Mouse (Mus musculus): ENCODE results near the gene Slco1a6.
"Not testable (repeated sequence)": the region's sequence is repeated elsewhere in the genome, so short reads cannot be mapped to it uniquely, and the experiment has no call there.

The Slco1a6 gene

DNA sequence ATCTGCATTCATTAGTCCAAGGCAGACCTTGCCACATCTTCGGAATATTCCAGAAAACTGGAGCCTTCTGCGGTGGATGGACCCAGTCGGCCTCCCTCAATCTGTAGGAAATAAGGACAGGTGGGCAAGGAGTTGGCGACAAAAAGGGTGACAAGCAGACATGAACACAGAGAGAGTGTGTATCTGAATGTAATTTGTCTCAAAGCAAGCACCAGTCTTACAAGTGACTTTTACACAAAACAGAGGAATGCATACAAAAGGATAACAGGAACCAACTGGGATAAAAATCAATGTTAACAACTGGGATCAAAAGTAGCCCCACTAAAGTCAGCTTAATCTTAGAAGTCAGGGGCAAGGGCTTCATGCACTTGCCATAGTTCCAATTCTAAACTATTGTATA, at the start of gene Slco1a6:
Slco1a6 (minus strand) TSS at position 101 of the 400 bp plus-strand sequence.
- in situ Hi-C loops (cut with MboI, MseI), result no loop called here

DNA sequence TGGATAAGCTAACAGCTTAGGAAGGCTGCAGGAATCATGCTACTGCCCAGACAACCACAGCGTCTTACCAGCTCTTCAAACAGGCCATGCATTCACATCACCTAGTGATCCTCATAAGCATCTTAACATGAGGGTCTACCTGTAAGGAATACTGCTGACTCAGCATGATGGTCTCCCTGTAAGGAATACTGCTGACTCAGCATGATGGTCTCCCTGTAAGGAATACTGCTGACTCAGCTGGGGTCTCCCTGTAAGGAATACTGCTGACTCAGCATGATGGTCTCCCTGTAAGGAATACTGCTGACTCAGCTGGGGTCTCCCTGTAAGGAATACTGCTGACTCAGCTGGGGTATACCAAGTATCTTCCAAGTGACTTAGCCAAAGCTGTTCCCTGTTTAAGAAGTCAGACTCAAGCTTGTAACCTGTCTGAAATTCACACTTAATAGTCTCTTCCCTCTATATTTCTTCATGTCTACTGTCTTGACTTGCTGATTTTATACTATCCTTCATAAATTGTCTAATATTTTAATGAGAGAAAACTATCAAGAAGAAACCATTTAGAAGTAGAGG, 42.5 kb upstream of the Slco1a6 start:
- in situ Hi-C loops (cut with MboI, MseI), result not testable (repeated sequence)

DNA sequence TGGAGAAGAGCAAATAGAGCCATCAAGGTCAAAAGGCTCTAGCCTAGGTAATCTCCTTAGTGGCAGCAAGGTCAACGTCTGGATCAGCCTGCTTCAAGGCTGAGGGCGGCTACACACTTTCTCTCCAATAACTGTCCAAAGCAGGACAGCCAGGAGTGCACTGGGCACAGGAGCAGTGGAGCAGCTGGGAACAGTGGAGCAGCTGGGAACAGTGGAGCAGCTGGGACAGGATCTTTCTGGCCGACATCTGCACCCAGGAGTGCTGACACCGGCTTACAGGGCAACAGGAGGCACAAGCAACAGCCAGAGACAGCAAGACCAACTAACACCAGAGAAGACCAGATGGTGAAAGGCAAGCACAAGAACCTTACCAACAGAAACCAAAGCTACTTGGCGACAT, 36.7 kb upstream of the Slco1a6 start:
- in situ Hi-C loops (cut with MboI, MseI), result no loop called here

DNA sequence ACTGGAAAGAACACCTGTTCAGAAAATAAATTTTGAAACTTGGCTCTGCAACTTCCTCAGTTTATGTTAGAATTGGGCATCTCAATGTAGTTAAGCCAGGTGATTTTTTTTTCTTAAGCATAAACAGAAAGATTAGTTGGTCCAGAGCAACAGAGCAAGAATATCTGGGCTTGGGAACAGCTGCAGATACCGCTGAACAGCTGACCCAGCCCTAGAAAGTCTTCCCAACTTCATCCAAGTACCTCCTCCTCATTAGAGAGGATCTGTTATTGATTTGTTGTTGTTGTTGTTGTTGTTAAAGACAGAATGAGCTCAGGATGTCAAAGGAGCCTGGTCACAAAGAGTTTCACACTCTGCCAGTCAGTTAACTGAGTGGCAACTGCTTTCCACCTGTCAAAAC, 31.1 kb upstream of the Slco1a6 start:
- in situ Hi-C loops (cut with MboI, MseI), result no loop called here

DNA sequence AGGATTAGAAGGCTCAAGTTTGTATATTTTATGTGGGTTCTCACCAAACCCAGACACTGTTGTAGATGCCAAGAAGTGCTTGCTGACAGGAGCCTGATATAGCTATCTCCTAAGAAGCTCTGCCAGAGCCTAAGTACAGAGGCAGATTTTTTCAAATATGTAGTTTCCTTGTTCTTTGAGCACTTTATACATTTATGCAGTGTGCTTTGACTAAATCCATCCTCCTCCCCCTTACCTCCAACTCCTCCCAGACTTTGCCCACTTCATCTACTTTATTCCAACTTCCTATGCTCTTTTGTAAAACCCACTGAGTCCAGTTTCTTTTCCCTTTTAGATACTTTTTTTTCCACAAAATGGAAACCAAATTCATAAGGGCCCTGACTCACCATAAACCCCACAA, 11.8 kb upstream of the Slco1a6 start:
- in situ Hi-C loops (cut with MboI, MseI), result no loop called here

DNA sequence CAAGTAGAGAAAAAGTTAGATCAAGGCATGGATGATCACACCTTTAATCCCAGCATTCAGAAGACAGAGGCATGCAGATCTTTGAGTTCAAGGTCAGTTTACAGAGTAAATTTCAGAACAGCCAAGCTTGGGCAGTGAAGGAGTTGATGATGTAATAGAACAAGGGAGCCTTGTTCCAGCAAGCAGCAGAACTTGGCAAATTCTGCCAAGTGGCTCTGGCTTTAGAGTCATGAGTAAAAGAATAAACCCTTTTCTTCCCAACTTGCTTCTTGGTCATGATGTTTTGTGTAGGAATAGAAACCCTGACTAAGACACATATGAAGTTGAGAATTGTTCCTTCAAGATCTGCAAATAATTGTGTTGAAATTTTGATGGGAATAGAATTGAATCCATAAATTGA, 3.5 kb upstream of the Slco1a6 start:
- in situ Hi-C loops (cut with MboI, MseI), result no loop called here

DNA sequence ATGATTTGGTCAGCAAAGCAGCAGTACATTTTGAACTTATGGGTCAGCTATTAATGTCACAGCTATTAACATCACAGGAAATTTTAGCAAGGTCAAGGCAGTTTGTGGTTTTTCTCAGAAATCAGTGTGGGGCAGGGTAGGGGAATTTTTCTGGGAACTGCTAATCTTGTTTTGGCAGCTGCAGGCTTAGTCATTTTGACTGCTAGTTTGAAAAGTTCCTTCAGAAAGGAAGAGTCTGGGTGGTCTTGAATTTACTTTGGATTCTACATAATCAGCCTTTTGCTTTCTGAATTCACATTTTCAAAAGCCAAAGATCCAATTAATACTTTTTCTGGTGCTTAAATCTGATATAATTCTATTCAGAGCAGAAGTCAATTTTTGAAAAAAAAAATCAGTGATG, 1.4 kb upstream of the Slco1a6 start:
- in situ Hi-C loops (cut with MboI, MseI), result no loop called here

DNA sequence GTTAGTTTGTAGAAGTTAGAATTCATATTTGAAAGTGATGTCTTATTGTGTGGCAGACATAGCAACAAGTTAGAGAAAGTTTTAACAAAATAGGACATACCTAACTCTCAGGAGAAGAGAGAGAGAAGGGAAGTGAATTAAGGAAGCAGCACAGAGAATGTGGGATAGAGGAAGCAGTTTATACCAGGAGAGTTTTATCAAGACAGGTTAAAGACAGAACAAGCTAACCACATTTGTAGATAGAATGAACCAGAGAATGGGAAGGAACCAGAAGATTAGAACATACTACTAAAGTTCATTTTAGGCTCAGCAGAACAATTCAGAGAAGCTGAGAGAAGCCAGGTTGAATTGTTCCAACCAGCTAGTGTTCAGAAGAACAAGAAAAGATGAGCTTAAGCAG, 7.8 kb downstream of the Slco1a6 start:
- in situ Hi-C loops (cut with MboI, MseI), result no loop called here

DNA sequence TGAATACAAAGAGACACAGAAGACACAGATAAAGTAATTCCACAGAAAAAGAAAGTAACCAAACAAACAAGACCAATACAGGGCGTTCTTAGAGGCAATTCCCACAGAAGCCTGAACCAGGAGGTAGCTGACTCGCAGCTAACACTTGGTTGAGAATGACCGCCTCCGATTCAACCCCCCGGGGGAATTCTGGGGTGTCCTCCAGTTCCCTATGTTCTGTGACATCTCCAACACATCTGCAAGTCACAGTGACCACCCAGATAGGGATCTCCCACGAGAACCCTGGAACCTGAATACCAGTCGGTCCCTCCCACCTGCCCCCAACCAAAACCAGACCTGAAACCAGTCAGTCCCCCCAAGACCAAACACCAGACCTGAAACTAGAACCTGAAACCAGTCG, 14.1 kb downstream of the Slco1a6 start:
- in situ Hi-C loops (cut with MboI, MseI), result no loop called here

DNA sequence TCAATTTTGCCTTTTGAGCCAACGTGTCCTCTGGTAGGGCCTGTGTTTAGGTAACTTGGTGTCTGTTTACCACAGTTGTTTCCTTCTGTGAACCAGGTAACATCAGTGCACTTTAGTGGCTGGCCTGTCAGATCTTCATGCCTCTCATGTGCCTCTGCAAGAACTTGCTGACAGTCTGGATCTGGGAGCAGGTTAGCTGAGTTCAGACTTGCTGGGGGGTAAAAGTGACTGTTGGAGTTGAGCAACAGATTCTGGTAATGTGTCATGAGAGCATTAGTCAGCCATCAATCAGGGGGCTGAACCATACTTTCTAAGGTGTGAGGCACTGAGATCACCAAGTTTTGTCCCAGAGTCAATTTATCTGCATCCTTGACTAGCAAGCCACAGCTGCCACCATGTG, 16.4 kb downstream of the Slco1a6 start:
- in situ Hi-C loops (cut with MboI, MseI), result no loop called here

DNA sequence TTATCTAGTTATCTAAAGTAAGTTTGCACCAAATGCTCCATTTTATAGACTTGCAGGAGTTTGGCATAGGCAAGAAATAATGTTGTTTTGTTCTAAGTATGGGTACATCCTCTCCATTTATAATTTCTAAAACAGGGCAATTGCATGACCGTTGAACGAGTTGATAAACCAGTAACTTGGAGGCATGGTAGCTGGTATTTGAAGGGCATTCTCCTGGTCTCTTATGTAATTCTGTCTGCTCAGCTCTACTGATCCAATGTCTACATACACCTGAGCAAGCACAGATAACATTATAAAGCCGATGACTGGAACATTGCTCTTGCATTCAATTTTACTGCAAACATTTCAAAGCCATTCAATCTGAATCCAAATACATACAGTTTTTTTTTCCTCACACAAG, 20.9 kb downstream of the Slco1a6 start:
- in situ Hi-C loops (cut with MboI, MseI), result no loop called here

DNA sequence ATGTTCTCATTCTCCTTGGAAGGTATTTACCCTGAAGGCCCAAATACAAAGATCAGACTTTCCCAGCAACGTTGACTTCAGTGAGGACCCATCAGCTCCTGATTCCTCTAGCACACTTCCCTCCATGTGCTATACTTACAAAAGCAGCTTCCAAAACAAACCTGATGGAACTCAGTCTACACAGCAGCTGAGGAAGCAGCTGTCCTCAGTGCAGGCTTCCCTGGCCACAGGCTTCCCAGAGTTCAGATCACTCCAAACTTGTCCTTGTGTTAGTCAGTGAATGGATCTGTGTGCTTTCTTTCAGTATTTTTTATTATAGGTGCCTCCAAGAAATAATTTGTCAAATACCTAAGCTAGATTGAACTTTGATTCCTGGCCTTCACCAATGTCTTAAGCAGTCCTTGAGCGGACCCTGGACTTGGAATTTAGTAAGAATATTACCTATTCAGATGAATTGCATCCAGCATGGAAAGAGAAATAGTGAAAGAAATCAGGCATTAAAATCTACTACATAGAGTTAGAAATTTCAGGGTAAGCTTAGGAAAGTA, 22.4 kb downstream of the Slco1a6 start:
- in situ Hi-C loops (cut with MboI, MseI), result no loop called here

DNA sequence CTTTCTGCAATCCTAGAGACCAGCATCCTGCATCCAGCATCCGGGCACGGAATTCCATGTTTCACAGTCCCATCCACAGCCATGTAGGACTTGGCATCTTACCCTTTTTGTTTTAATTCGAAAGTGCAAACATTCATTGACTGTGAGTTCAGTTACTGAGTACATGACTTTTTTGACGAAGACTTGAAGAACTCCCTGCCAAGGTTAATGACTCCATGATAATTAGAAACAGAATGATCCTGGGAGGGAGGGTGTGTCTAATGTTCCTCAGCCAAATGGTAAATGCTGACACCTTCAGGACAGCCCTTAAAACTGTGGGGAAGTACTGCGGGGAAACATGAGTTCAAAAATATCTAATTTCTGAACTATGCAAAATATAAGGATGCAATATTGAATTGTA, 44.9 kb downstream of the Slco1a6 start:
- in situ Hi-C loops (cut with MboI, MseI), result no loop called here

DNA sequence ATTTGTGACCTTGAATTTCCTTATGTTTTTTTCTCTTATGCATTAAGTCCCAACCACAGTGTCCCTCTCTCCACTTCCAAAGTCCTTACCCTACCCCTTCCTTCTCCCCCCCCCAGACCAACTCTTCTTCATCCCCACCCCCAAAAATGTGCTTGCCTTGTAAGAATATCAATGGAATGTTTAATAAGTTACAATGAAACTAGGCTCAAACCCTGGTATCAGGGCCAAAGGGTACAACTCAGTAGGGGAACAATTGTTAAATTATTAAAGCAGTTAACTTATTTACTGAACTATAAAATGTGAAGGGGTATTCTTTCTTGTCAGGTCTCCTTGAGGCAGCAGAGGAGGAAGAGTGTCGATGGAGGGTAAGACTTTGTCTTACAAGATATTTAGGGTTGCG, 47.1 kb downstream of the Slco1a6 start:
- in situ Hi-C loops (cut with MboI, MseI), result no loop called here

DNA sequence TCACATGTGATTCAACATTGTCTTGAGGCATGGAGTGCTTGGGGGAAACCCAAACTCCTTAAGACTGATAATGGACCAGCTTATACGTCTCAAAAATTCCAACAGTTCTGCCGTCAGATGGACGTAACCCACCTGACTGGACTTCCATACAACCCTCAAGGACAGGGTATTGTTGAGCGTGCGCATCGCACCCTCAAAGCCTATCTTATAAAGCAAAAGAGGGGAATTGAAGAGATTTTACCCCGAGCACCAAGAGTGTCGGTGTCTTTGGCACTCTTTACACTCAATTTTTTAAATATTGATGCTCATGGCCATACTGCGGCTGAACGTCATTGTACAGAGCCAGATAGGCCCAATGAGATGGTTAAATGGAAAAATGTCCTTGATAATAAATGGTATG, 54.2 kb downstream of the Slco1a6 start:
- in situ Hi-C loops (cut with MboI, MseI), result not testable (repeated sequence)

DNA sequence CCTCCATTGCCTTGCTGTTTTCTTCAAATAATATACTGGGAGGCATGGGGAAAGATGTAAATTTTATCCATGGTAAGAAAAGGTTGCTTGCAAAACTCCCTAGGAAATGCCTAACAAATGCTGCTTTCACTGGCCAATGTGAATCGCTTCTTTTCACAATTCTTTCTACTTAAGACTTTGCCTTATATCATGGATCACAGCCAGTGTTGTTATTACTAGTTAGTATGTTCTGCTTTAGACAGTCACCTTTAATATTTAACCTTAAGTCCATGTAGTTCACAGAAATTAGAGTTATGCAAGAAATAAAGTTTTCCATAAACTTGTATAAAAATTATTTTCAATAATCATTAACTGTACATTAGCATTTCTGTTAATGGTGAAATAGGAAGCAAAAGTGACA, 60.0 kb downstream of the Slco1a6 start:
- in situ Hi-C loops (cut with MboI, MseI), result no loop called here

DNA sequence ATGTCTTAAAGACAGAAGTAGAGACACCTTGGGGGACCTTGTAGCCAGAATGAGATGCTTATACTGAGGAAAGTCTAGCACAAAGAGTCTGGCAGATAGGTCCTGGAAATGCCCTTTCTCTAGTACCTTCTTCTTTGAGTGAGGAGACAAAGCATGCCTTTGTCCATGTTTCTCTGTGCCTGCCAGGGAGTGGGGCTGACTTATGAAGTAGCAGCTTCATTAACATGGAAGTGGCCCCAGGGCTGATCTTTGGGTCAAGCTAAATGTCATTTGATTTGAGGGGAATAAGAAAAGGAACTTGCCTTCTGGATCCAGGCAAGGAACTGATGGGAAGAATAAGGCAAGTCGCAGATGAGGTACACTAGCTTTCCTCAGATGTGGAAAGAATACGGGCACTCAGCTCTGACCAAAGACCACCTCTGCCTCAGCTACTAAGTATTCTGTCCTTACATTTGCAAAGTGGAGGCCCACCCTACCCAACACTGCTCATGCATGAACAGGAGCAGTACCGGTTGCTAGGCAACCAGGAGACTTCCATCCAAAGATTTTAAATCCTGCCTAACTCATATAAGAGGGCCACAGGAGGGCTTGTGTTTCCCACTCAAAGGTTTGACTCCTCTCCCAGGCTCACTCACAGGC, 96.5 kb downstream of the Slco1a6 start:
- in situ Hi-C loops (cut with MboI, MseI), result no loop called here

DNA sequence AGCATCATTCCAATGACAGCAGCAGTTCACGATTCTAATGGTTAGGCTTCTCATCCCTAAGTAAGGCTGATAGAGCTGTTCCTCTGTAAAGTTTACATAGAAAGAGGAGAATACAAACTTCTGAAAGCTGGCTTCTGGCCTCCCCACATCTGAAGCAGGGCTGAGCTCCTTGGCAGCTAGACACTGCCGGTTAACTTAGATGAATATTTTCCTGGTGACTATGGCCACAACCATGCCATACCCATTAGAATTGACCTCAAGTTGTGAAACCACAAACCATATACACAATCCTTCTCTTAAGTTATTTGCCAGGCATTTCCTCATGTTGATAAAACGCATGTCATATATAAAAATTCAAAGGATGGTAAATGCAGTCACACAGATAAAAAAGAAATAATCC, 117.2 kb downstream of the Slco1a6 start:
- in situ Hi-C loops (cut with MboI, MseI), result no loop called here

DNA sequence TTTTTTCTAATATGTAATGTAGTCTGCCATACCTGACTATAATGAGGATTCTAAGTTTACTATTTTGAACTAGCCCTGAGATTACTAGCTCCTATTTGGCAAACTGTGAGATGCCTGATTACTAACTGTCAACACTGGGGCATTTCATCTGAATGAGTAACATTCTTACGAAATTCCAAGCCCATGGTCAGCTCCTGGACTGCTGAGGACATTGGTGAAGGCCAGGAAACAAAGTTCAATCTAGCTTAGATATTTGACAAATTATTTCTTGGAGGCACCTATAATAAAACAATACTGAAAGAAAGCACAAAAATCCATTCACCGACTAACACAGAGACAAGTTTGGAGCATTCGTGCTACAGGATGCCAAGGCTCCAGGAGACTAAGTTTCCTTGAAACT, 150.0 kb downstream of the Slco1a6 start:
- in situ Hi-C loops (cut with MboI, MseI), result not testable (repeated sequence)

DNA sequence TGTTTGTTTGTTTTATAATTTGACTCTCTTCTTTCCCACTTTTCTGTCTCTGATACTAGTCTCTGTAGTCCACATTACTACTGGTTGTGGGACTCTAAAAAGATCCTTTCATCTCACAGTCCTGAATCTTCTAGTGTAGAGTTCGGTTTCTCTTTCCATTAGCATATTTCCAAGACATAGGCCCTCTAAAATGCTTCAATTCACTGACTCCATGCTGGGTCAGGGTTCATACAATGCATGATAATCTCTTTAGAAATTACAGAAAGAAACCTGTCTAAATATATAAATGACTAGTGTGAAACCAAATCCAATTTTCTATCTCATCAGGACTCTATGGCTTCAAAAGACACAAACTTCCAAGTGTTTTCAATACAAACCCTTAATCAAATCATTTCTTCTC, 160.6 kb downstream of the Slco1a6 start:
- in situ Hi-C loops (cut with MboI, MseI), result no loop called here

DNA sequence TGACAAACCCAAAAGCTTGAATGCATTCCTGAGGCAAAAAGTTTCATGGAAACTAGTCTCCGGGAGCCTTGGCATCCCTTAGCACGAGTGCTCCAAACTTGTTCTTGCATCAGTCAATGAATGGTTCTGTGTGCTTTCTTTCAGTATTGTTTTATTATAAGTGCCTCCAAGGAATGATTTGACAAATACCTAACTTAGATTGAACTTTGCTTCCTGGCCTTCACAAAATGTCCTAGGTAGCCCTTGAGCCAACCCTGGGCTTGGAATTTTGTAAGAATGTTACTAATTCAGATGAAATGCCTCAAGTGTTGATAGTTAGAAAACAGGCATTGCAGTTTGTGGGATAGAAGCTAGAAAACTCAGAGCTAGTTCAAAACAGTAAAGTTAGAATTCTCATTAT, 162.6 kb downstream of the Slco1a6 start:
- in situ Hi-C loops (cut with MboI, MseI), result no loop called here

DNA sequence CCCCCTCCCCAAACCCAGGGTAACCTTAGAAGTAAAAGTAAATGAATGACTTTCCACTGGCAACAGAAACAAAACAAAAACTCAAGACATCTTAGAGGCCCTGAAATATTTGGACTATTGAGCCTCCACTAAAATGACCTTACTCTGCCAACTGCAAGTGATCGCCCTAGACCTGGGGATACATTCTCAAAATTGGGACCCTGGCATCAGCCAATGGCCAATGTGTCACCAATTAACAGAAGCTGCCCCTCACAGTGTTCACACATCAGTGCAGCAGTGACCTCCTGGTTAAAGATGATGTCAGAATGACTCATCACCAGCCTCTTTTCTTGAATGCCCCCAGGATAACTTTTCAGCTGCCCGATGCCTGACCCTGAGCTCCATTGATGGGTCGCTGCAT, 166.4 kb downstream of the Slco1a6 start:
- in situ Hi-C loops (cut with MboI, MseI), result no loop called here

DNA sequence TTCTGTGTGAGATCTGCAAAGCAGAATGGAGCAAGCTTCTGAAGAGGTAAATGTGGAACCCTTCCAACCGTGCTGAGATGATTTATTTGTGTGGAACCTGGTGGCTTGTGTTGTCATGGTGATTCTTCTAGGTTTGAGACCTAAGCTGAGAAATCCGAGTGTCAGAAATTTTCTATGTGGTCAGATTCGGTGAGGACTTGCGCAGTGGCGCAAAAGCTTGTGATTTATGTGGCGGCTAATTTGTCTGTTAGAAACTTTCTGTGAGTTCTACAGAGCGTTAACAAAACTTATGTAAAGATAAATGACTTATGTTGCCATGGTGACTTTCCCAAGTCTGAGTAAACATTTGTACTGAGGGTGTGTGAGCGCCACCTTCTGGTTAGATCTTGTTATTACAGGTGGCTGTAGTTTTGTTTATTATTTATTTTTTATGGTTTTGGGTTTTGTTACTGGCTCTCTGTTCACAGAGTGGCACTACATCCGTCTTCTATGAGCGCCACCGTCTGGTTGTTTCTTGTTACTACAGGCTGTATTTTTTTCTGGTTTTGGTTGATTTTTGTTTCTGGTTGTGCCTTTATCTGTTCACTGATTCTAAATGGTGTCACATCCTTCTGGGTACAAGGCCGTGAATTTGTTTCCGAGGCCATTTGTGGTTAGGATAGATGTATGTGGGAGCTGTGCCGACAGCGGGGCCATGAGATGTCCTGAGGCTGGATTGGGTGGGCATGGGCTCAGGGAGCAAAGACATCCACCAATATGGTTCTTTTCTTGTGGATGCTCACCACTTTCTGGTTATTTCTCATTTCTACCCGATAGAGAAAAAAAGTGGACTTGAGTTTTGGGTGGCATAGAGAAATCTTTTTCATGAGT, 167.8 kb downstream of the Slco1a6 start:
- in situ Hi-C loops (cut with MboI, MseI), result no loop called here

Data from T-helper 1 cell (primary cell).